Mouse (Mus musculus) left cerebral cortex, adult 18-20 months (tissue): Measurements from ENCODE around the gene St6galnac3. TPM values are rescaled to one million over a fixed set of nuclear protein-coding genes. Genes with fewer than 3 reads are reported as not detected.

ENCODE experiments used
- DNase-seq, 2 experiments: peaks; one replicate each; pipeline ENCODE4 v3.0.0; 2021 to 2022; ENCODE audit warnings: low spot score in 2 of 2, mixed read lengths in 1 of 2
- total RNA-seq, 2 experiments: library from RNA; stranded (reverse); gene quantifications; 2 replicates each; pipeline ENCODE4 v1.2.3; 2021

Gene St6galnac3
- total RNA-seq, 2 experiments from 2014 or later: 15.5 to 18.5 TPM

DNA sequence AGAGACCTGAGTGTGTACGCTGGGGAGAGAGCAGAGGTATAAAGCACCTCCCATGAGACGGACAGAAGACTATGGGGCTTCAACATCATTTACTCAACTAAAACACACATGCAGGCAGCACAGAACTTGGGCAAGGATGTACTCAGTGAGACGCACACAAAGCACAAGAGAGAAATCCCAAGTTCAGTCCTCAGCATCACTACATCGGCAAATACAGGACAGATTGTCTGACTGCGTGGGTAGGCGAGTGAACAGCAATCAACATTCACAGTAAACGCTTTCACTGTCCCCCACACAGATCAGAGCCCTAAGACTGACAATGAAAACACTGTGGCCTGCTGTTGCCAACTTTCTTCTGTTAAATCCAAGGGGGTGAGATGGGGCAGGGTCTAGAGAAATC, 422.6 kb downstream of the St6galnac3 start:
- DNase-seq: peak in 1 of 2 experiments; percentile 21

DNA sequence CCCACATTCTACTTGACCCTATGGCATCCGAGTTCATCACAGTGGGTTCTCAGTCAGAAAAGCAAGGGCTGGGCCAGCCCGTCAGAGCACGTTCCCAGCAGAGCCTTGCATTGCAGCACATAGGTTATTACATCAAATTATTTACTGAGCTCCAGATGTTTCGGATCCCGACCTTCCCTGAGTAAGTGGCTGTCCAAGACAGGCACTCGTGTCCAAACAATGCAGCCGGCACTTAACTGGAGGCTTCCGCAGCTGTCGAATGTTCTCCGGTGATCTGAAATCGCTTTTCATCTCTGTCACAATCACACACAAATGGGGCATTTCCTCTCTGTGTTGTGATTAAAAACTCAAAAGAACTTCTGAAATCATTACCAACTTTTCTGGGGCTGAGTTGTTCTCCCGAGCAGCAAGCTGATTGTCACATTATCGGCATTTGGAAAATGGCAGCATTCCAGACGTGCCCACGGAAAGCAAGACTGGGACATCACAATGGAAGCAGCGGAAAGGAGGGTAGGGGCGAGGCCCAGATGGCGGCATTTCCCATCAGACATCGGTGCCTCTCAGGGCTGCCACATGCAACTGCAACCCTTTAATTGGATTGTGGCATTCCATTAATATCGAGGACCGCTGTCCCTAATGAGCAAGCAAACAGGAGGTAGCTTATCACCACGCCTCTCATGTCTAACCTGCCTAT, 428.5 kb downstream of the St6galnac3 start:
- peak in 1 of 2 experiments; percentile 34 for DNase-seq

DNA sequence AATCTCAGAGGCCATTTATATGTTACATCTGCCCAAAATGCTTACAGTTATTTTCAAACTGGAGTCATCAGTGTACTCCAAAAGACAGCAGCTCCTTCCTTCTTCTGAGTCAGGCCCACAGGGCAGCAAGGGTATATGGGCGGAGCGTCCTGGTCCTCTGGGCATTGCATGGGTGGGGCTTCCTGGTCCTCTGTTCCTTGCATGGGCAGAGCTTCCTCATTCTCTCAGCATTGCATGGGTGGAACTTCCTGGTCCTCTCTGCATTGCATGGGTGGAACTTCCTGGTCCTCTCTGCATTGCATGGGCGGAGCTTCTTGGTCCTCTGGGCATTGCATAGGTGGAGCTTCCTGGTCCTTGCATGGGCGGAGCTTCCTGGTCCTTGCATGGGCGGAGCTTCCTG, 432.1 kb downstream of the St6galnac3 start:
- no peak for DNase-seq

DNA sequence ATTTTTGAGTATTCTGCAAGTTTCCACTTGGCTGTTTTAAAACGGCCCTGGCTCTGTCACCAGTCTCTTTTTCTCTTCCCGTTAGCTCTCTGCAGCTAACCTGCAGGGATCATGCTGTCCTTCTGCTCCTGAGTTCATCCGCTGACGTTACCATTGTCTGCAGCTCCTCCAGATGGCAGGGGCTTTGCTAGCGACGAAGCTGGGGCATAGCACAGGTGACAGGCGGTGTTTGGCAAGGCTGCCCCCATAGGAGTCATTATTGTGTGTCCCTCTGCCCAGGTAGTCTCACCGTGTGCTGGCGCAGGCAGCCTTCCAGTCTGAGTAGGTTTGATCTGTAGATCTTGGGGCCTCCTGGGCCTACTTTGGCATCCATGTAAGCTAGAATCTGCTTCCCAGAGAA, 432.6 kb downstream of the St6galnac3 start:
- DNase-seq: no peak

DNA sequence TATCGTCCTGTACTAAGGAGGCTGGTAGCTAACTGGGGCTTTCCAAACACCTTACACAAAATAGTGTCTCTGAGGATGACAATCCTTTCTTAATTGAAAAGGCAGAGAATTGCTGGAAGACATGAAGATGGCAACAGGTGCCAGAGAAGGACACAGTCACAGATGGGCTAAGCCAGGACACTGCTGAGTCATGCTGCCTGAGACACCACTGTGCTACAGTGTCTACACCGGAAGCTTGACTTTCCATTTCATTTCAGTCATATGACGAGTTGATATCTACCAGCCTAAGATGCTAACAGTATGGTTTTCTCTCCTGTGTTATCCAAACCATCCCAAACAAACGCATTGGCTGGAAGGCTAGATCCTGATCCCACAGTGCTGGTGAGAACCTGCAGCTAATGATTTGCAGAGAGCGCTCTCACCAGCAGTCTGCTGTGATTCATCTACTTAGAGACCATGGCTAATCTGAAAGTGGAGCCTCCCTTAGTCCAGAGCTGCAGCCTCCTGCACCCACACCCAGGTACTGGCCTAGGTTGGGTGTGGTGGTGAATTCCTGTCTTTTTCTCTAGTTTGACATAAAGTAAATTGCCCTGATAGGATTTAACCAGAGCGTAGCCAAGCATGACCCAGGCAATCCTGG, 433.4 kb downstream of the St6galnac3 start:
- no peak for DNase-seq

DNA sequence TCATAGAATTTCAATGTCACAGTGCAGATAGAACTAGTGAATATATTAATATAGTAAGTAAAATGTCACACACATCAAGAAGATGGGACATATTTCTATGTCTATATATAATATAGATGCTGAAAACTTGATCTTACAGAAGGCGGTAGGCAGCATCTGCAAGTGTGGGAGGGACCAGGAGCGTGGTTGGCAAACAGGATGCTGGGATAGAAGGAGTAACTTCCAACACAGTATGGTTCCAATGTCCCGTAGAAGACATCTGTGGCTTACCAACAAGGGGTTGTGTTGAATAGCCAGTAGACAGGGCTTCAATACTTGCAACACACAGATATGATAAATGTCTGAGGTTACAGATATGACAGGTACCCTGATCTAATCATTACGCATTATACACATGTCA, 435.0 kb downstream of the St6galnac3 start:
- DNase-seq: no peak

DNA sequence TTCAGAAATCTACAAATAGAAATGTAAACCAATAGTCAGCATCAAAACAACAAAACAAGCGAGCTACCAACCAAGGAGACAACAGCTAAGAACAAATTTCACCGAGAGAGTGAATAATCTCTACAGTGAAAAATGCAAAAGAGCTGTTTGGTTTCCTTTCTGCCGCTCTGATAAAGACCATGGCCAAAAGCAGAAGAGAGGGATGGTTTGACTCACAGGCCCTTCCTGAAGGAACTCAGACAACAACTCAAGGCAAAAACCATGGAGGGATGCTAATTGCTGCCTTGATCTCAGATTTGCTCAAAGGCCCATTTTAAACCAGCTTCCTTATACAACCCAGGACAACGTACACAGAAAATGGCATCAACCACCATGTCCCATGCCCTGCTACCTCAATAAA, 437.4 kb downstream of the St6galnac3 start:
- no peak for DNase-seq

DNA sequence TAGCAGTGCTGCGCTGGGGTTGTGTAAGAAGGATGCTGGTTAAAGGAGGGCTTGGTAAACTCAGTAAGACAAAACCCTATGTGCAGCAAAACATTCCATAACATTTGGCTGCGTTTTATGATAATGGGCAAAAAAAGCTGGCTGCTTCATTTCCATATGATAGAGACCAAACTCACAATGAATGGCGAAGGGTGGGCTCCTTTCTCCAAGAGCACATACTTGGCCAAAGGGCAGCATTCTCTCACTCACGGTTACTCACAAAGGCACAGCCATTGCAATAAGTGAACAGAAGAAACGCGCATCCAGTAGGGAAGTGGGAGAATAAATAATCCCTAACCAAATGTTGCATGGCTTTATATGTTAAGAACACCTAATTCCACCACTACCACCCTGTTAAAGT, 437.9 kb downstream of the St6galnac3 start:
- DNase-seq: no peak

DNA sequence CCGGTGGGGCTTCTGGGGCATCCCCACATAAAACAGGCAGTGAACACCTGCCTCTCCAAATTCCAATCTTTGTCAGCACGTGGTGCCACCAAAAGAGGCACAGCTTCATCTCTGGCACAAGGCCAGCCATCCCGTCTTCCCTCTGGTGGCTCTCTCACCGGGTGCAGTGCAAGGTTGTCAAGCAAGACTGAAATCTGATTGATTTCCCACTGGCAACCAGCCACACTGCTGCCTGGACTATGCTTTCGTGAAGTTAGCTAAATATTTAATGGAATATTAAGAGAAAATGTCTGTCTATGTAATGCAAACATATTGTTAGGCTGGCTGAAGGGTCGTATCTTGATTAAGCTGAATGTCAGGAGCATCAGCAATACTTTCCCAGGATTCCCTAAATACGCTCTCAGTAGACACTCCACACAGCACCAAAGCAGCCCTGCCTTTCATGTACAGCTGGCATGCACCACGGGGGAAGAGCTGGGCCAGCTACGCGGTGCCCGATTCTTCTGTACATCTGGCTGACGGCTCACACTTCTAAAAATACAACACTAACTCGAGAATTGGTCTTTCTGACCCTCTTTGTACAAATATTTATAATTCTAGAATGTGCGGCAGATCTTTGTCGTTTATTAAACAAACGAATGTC, 442.7 kb downstream of the St6galnac3 start:
- DNase-seq: no peak

DNA sequence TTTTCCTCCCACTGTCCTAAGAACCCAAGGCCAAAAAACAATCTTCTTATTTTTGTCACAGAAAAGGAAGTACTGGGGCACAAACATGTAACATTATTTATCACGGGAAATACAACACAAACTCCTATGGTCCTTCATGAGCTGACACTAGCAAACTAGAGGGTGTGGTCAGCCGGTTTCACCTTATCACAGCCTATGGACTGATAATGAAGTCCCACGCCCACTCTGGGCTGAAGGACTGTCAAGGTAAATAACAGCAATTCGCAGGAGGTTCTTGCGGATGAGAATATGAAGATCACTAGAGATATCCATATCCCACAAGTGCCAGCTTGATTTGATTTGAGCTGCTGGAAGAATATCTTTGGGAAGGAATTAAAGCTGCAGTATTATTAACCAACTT, 446.7 kb downstream of the St6galnac3 start:
- no peak for DNase-seq

DNA sequence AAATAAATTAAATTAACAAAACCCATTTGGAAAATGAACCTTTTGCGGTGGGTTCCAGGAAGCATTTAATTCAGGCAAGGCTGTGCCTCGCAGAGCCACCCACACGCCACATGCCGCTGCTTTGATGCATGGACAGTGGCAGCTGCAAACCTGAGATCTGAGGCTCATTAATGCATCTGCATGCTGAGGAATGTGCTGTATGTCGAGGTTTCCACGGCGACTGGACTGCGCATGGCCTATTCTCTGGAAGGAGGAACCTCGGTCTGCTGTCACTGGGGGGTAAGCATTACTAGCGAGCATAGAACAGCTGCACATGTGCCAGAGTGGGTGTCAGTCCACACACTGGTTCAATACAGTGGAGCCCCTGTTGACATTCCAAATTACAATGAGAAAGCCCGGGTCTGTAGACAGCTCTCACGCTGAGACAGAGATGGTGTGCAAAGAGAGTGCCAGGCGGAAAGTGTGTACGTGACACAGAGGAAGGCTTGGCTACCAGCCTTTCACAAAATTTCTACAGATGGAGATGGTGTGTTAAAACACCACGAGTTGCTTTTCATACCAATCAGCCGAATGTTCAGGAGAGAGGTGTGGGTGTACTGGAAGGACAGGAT, 447.5 kb downstream of the St6galnac3 start:
- peak; percentile 30 to 62 for DNase-seq

DNA sequence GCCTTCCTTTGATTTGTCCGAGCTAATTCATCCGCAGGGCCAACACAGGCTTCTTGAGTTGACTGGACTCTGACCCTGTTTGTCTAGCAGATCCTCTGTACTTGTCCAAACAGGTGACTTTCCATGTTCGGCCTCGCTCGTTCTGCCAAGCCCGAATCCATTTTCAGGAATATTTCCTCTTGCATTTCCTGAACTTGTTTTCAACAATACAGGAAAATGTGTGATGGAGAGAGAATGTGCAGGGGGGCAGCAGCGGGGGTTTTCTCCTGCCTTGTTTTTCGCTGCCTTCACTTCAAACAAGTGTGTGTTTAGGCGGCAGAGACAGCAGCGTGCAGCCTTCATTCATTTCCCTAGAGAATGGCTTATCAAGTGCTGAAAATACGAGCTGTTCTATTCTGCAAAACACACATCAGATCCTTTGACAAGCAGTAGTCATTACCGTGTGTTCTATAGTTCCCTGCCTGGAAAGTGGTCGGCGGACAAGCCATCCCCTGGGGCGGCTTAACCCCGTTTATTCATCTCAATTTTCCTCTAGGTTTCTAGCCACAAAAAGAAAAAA, 448.1 kb downstream of the St6galnac3 start:
- no peak for DNase-seq

DNA sequence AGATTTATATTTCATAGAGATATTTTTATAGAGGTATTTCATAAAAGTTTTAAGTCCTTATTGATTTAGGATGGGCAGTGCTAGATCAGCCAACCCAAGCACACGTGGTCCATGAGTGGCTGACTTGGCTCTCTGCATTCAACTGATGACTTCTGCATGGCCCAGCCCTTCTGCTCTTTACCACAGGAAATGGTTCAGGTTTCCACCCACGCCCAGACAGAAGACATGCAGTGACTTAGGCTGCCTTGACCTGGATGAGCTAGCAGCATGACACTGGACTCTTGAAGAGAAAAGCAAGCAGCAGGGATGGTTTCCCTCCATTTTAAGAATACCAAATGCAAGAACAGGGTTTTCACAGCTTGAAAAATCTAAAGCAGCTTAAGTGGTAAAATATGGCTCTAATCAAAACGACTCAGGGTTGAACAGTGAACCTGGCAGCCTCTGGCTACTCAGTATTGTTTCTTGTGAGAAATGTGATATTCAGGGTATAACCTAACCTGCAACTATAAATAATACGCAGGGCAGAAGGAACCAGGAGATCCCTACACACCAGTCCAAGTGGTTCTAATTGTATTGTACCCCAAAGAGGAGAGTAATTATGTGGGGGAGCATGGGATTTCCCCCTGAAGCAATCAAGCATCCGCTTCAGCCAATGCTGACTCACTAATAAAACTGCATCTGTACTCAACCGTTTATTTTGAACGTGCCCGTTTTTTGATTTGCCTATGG, 448.7 kb downstream of the St6galnac3 start:
- DNase-seq: no peak

DNA sequence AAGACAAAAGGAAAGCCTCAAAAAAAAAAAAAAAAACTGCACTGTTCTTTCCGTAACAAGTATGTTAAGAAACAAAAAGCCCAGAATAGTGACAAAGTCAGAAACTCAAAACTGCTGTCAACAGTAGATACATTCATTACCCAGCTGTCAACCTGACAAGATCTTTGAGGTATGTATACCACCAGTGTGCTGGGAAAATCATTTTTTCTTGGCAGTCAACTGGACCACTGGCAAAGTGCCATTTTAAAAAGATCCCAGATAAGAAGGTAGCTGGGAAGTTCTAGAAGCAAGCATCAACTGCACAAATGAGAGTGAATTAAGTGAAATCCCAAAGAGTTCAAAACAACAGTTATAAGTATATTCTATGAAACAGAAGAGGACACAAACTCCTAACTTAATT, 452.7 kb downstream of the St6galnac3 start:
- no peak for DNase-seq

DNA sequence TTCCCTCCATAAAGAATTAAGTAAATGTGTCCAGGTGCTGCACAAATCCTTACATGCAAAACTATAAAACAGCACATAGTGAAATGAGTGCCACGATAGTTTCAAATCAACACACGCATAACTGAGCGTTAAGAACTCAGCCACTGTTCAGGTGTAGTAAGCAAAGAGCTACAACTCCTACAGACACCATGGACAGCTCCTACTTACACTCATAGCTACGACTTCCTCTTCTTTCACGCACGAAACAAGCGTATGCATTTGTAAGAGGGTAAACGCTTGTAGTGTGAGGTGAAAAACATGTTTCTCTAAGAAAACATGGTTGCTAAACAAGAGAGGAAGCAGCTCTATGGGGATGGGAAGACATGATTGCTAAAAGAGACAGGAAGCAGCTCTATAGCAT, 457.6 kb downstream of the St6galnac3 start:
- no peak for DNase-seq

DNA sequence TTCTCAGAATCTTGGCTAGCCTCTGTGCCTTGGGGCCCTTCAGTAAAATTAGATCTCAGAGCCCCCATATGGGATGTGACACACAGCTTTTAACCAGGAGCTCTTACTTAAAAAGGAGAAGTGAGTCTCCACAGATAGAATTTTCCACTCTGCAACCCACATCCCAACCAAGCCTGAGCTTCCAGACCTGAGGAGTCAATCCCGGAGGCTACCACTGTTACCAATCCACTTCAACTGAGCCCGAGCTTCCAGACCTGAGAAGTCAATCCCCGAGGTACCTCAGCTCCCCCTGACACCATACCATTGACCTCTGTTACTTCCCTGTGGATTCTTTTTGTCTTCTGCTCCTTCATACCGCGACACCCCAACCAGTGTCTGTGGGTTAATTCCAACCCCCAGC, 463.0 kb downstream of the St6galnac3 start:
- DNase-seq: no peak

DNA sequence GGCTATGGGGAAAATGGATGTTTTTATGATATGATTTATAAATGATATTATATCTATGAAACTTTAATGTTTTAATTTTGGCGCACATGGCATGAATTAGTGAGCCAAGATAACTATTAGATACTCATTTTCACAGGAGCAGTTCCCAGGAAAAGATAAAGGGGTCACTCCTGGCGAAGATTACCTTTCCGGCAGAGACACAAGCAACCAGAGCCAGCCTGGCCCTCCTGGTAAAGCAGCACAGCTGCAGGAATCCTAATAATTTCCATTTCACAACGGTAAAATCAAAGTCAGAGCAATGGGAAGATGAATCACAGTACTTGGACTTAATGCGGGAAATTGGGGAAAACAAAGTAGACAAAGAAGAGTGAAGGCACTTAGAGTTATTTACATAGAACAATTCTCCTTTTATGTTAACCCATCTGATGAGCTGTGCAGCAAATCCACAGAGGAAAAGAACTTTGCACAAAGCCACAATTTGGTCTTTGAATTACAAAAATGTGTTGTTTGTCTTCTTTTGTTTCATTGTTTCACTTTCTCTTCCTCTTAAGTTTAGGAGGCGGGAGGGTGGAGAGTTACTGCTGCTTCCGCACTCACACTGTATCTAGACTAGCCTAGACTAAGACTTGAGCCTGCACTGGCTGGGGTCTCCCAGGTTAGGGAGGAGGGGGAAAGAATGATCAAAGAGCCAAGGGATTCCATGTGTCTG, 464.6 kb downstream of the St6galnac3 start:
- DNase-seq: no peak

DNA sequence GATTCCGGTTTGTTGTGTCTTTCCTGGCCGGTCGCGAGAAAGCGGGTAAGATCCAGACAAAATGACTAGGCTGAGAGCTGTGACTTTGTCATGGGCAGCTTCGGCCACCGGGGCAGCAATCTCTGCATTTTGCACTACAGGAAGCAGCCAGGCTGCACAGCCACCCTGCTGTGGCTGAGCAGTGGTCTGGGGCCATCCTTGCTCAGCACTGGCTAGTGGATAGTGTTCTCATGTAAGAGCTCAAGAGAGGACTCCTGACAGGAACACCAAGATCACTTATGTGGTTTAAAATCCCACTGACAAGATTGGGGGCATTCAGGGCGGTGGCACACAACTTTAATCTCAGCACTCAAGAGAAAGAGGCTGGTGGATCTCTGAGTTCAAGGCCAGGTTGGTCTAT, 469.1 kb downstream of the St6galnac3 start:
- DNase-seq: no peak

DNA sequence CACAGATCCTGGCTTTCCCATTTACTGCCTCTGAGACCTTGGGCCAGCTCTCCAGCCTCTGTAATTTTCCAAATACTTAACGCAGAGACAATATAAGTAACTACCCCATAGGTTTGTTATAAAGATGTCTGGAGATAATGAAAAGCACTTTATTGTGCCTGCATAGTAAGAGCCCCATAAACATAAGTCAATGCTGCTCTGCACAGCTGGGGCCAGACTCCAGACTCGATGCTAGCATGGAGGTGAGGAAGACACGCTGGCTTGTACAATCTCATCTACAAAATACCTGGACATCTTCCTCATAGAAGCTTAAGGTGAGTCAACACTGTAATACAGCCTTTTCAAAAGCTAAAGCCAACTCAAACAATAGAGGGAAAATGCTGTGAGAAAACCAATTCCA, 473.3 kb downstream of the St6galnac3 start:
- DNase-seq: no peak

DNA sequence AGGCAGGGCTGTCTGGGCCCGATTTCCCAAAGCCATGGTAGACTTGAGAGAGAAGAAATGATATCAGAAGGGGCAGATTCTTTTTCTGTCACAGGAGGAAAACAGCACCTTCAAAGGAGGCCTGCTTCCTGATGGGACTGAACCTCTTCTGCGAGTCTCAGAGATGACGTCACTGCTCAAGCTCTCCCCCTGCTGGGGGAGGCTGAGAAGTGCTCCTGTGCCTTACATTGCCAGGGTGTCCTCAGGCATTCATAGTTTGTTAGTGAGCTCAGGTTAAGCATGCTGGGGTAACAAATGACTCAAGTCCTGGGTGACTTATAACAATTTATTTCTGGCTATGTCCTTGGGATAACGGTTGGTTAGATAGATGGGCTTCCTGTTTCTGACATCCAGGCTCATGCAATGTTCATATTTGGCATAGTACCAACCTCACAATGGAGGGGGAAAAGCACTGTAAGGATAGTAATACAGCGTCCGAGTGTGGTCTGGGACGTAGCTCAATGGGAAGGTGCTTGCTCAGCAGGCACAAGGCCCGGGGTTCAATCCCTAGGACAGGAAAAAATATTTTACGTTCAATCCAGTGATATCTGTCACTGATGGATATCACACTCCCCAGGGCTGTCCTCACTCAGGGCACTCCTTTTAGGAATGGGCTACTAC, 474.2 kb downstream of the St6galnac3 start:
- DNase-seq: peak; percentile 73
